Mouse (Mus musculus): Measurements from ENCODE around the gene Zfp868. TPM values are rescaled to one million over a fixed set of nuclear protein-coding genes. Genes with fewer than 3 reads are reported as not detected.
"Not testable (repeated sequence)": the region's sequence is repeated elsewhere in the genome, so short reads cannot be mapped to it uniquely, and the experiment has no call there.

The Zfp868 gene
- polyA plus RNA-seq (2012; rRNA removed) = 11.5 and 11.7 TPM in 2 replicates

DNA sequence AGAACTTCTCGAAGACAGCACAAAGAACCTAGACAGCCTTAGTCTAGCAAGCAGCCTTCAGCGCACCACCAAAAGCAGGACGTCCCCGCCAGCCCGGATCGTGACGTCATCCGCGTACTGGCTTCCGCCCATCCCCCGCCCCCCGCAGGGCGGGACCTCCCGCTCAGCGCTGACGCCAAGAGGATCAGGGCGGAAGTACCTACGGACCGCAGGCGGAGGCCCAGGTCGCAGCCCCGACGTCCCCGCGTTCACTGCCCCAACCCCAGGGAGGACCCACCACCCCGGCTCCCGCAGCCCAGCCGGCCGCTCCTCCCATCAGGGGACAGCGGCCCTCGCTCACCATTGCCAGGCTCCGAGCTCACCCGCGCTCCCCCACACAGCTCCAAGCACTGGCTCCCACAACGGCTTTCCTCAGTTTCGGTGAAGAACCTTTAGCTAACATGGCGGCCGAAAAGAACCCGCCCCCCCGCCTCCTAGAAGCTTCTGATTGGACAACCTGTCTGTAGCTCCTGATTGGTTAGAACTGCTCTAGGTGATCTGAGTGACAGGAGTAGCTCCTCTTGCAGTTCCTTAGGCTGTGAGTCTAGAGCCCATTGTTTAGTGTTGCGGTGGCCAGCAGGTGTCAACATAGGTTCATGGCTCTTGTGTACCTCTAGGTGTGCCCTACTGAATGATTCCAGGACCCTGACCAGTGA, at the start of gene Zfp868:
TSS of gene Zfp868 (minus strand) at position 454 of the 695 bp plus-strand sequence.
- DNase-seq (ENCODE audit: low spot score) = peak; percentile 99

- not testable (repeated sequence) for DNase-seq (ENCODE audit: low spot score)
Observed at GRCm38 (mm10) chr8:69665051-69665450, 39.7 kb upstream of the Zfp868 start.

DNA sequence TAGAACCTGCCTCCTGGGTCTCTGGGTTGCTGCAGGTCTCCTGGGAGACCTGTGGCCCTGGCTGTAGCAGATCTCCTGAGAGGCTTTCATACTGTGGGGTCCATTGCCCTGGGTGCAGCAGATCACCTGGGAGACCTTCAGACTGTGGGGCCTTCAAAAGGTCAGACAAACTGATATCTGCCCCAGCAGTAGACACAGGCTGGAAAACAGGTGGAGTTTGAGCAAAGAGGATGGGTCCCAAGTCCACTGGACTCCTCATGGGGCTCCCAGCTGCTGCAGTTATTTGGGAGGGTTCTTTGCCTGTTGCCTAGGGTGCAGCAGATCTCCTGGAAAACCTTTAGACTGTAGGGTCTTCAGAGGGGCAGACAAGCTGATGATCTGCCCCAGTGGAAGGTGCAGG, 35.9 kb upstream of the Zfp868 start:
- DNase-seq (ENCODE audit: low spot score) = no peak

DNA sequence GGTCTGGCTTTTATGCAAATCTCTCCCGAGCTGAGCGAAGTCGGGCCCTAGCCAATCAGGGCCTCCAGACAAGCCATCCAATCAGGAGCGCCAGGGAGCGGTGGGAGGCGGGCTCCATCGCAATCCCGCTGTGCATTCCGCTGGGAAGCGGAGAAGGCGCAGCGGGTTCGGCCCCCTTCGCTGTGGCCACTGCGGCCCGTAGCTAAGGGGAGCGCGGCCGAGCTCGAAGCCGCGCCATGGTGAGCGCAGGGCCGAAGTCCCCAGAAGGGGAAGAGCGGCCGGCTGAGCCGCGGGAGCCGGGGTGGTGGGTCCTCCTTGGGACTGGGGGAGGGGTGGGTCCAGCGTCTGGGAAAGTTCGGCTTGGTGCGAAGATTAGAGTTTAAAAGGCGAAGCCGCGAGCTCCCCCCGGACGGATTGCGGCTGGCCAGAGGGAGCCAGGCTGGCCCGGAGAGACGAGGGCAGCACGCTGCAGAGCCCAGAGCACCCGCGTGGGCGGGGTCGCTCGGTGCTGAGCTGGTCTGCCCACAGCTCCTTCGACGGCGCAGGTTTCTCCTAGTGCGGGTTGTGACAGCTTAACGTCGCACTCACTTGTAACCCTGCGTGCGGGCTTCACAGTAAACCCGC, 29.1 kb upstream of the Zfp868 start, which contains the start of gene Zfp964:
TSS of gene Zfp964 (plus strand) at position 122 of the 624 bp plus-strand sequence.
- DNase-seq (ENCODE audit: low spot score) = peak; percentile 79

GRCm38 (mm10) chr8:69653808-69654357, 28.5 kb upstream of the Zfp868 start:
- DNase-seq (ENCODE audit: low spot score) = no peak

- no peak for DNase-seq (ENCODE audit: low spot score)
Observed at GRCm38 (mm10) chr8:69618078-69618477, 7.3 kb downstream of the Zfp868 start.

DNA sequence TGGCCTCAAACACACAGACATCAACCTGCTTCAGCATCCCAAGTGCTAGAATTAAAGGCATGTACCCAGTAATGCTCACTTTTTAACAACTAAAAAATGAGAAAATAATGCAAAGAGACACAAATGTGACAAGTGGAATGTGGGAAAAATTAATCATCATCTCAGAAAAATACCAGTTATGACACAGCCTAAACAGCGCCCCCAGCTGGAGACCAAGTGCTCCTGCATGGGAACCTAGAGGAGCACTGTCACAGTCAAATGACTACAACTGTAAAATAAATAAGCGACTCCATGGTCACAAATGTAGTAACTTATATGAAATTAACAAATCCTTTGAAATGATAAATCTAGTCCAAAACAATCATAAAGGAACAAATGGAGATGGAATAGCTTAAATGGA, 10.7 kb downstream of the Zfp868 start:
- DNase-seq (ENCODE audit: low spot score) = no peak

- not testable (repeated sequence) for DNase-seq (ENCODE audit: low spot score)
Observed at GRCm38 (mm10) chr8:69597598-69597997, 27.8 kb downstream of the Zfp868 start.

GRCm38 (mm10) chr8:69584611-69585202, 40.6 kb downstream of the Zfp868 start:
- DNase-seq (ENCODE audit: low spot score) = peak; percentile 43

DNA sequence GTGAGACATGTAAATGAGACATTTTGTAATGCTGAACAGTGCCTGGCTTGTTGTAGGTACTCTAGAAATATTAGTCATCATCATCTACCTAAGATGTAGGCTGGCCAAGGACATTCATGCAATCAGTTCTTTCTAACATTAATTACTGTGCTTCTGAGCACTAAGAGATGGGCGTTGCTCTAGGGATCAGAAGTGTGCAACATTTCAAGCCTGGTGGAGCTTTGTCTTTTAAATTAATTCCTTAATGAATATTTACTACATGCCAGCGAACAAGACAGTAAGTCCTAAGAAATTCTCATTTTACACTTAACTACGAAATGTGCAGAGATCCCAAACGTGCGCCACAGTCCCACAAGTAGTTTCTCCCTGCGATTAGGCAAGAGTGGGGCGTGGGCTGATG, 41.1 kb downstream of the Zfp868 start:
- DNase-seq (ENCODE audit: low spot score) = not testable (repeated sequence)

Other genes with a start within 250 kb of the Zfp868 start
- gene Gm9495, start 172.0 kb downstream of the Zfp868 start, polyA plus RNA-seq (2012; rRNA removed) = not detected in 2 replicates
- not detected in 2 replicates for gene Gm7697, start 102.6 kb downstream of the Zfp868 start, polyA plus RNA-seq (2012; rRNA removed)
- 2.7 and 2.8 TPM in 2 replicates for gene Zfp964, start 28.9 kb upstream of the Zfp868 start, polyA plus RNA-seq (2012; rRNA removed)
- gene Zfp869, start 85.2 kb upstream of the Zfp868 start, polyA plus RNA-seq (2012; rRNA removed) = 21.0 and 23.9 TPM in 2 replicates
- 4.5 and 4.9 TPM in 2 replicates for gene Zfp963, start 124.4 kb upstream of the Zfp868 start, polyA plus RNA-seq (2012; rRNA removed)
- gene Gm20422, start 149.3 kb upstream of the Zfp868 start, polyA plus RNA-seq (2012; rRNA removed) = 0.11 TPM in 1 of 2 replicates, not detected in the other
- 39.5 and 43.8 TPM in 2 replicates for gene Atp13a1, start 165.6 kb upstream of the Zfp868 start, polyA plus RNA-seq (2012; rRNA removed)
- 17.7 and 21.1 TPM in 2 replicates for gene Zfp866, start 165.6 kb upstream of the Zfp868 start, polyA plus RNA-seq (2012; rRNA removed)
- 19.5 and 20.3 TPM in 2 replicates for gene Gmip, start 183.1 kb upstream of the Zfp868 start, polyA plus RNA-seq (2012; rRNA removed)
- gene Lpar2, start 196.9 kb upstream of the Zfp868 start, polyA plus RNA-seq (2012; rRNA removed) = 1.7 and 1.8 TPM in 2 replicates
- 3.2 and 4.2 TPM in 2 replicates for gene Pbx4, start 206.9 kb upstream of the Zfp868 start, polyA plus RNA-seq (2012; rRNA removed)